Mouse (Mus musculus) embryo, embryonic 11.5 days (tissue): ENCODE data around the gene Htra1.

ENCODE experiments used
- DNase-seq: peaks from one replicate; pipeline ENCODE4 v3.0.0-alpha.2; 2012; ENCODE audit warnings: low read depth, low spot score

Gene Htra1

GRCm38 (mm10) chr7:131009178-131009577 is 73.3 kb downstream of the Htra1 start:
- DNase-seq = no peak

GRCm38 (mm10) chr7:131011901-131012300 is 76.0 kb downstream of the Htra1 start:
- no peak for DNase-seq

- no peak for DNase-seq
These were observed 83.3 kb downstream of the Htra1 start for GRCm38 (mm10) chr7:131019181-131019580.

GRCm38 (mm10) chr7:131024807-131025206 is 88.9 kb downstream of the Htra1 start:
- DNase-seq = no peak

GRCm38 (mm10) chr7:131027557-131027956 is 91.6 kb downstream of the Htra1 start:
- DNase-seq = no peak

GRCm38 (mm10) chr7:131031755-131032154 is 95.8 kb downstream of the Htra1 start, which contains the start of gene Dmbt1:
TSS of gene Dmbt1 (plus strand) at chr7:131032053.
- DNase-seq = no peak
